Mouse (Mus musculus) lung, postnatal 0 days (tissue): ENCODE results near the gene Map3k20.

Source experiments
- CTCF ChIP-seq: IDR thresholded peaks from 2 replicates; pipeline ENCODE4 v1.5.1; 2016; ENCODE audit warnings: antibody characterized with exemption, mild to moderate bottlenecking
- EP300 ChIP-seq: IDR thresholded peaks from 2 replicates; pipeline ENCODE4 v1.6.1; 2016; ENCODE audit warnings: antibody characterized with exemption, mild to moderate bottlenecking, control low read depth

DNA sequence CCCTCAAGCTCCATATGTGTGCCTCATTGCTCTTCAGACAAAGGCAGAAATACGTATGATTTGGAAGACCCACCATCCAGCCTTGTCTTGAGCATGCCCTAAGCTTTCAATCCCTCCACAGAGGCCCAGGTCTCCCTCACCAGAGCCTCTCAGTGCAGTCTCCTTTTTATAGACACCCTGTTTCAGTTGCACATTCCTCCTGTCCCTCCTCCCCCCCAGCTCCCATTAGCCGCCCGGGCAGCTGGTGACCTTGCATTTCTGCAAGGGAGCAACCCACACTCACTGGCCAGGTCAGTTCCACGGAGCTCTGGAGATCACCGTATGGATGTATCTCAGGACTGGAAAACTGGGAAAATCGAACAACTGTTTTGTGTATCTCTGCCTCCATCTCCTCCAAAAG is 105.0 kb downstream of the Map3k20 start:
- TF ChIP-seq CTCF (no peak), EP300 (no peak)
